Mouse (Mus musculus): ENCODE results near the gene Pfkm.

Gene Pfkm

DNA sequence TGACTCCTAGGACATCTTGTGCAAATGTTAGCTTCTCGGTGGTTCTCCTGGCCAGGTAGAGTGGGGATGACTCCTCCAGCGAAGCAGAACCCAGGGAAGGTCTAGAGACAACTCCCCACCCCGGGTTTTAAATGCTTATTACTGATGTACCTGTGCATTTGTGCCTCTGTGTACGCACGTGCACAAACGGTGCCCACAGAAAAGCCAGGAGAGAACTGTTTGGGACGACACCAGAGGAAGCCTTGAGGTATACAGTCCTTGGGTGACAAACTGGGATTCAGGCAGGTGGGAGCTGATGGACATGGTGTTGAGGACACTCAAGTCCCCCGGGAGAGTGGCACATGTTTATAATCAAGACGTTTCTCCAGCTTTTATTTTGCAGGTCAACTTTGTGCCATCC is 78.5 kb downstream of the Pfkm start:
- no peak for DNase-seq (ENCODE audit: low read depth, low spot score)

- no peak for DNase-seq (ENCODE audit: low read depth, low spot score)
These were observed 79.7 kb downstream of the Pfkm start for GRCm38 (mm10) chr15:98172113-98172512.

DNA sequence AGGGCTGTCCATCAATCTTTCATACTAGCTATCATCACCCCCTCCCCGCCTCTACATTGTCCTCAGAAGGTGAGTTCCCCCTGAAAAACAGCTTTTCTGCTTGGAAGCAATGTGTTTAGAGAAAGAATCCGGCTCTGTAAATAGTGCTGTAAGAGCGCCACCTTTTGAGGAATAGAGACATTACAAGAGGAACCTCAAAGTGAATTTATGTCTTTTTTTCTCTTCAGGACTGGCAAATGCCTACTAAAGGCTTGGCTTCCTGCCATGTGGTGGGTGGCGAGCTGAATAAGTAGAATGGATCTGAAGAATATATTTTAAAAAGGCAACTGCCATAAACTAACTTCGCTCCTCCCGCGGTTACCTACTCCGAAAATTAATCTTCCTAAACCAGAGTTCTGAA is 81.4 kb downstream of the Pfkm start:
- peak; percentile 62 for DNase-seq (ENCODE audit: low read depth, low spot score)

DNA sequence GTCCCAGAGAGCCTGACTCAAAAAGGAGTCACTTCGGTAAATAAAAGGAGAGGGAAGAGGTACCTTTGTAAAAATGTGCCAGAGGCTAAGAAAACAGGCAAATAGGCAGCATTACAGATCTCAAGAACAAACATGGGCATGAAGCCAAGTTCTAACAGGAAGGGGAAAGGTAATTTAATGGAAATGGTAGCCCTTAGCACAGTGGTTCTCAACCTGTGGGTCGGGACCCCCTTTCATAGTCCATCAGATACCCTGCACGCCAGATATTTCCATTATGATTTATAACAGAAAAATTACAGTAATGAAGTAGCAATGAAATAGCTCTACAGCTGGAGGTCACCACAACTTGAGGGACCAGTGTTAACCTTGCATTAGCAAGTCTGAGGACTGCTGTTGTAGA is 84.9 kb downstream of the Pfkm start:
- no peak for DNase-seq (ENCODE audit: low read depth, low spot score)

- no peak for DNase-seq (ENCODE audit: low read depth, low spot score)
These were observed 88.3 kb downstream of the Pfkm start for GRCm38 (mm10) chr15:98180567-98181131.

- DNase-seq (ENCODE audit: low read depth, low spot score), result peak; percentile 94
These were observed 88.8 kb downstream of the Pfkm start for GRCm38 (mm10) chr15:98181132-98181711.
